Mouse (Mus musculus): ENCODE data around the gene Trim50.

Gene Trim50

GRCm38 (mm10) chr5:135352995-135353394 lies at the start of gene Trim50:
Gene Trim50 (plus strand): TSS chr5:135353295.
- DNase-seq (ENCODE audit: extremely low read depth, low read depth): no peak

DNA sequence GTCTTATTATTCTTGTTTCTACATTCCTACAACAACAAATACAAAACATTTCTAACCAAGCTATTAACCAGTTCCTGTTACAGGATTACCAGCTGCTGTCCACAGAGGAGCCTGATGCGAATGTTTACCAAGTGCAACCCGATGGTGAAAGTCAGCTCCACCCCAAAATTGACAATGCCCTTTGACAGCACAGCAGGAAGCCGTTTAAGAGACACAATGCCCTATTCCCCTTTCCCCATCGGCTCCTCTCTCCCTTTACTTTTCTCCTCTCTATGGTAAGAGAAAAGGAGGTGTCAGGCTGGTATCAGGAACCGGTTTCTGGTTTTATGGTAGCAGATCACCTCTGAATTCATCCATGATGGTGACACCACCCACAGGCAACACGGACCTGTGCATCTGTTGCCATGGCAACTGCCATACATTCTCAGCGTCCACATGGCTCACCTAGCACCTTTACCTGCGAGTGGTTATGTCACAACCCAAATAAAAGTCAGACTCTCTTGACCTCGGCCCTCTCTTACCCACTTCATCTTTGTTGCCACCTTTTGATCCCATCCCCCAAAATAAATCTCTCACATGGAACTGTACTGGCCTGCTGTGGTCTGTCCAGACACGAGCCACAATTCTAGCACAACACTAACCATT lies 46.7 kb upstream of the Trim50 start:
- DNase-seq (ENCODE audit: extremely low read depth, low read depth): no peak

- DNase-seq (ENCODE audit: extremely low read depth, low read depth): no peak
Measured at GRCm38 (mm10) chr5:135316177-135316576, 36.9 kb upstream of the Trim50 start.

DNA sequence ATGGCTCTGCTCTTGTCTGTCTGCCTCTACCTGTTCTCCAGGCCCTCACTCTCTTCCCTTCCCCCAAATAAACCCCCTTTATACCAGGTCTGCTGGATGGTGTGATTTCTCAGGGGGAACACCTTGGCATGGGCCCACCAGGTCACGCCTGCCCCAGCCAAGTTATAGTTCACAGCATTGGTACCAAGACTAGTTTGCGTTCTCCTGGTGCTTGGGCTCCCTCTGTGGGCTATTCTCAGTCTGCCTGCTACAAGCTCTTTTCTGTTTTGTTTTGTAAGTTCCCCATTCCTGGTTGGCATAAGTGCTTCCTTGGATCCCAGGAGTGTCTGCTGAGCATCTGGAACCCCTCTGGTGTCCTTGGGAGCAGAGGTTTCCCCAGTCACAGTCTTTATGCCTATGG lies 33.2 kb upstream of the Trim50 start:
- no peak for DNase-seq (ENCODE audit: extremely low read depth, low read depth)

DNA sequence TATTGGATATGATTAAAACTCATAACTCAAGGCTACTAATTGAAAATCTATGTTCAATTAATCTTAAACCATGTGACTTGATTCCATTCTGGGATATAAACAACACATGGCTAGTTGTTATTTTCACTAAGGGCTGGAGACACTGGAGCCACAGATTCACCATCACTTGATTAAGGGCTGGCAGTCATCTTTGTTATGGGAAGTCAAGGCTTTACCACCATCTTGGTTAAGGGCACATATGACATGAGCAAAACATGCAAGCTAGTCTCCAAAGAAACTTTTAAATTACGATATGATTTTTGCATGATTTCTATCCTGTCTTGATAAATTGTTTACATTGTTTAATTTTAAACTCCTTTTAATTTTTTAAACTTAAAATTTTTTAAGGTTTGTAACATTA lies 30.9 kb upstream of the Trim50 start:
- DNase-seq (ENCODE audit: extremely low read depth, low read depth): no peak

- no peak for DNase-seq (ENCODE audit: extremely low read depth, low read depth)
Measured at GRCm38 (mm10) chr5:135326121-135326659, 26.9 kb upstream of the Trim50 start.

DNA sequence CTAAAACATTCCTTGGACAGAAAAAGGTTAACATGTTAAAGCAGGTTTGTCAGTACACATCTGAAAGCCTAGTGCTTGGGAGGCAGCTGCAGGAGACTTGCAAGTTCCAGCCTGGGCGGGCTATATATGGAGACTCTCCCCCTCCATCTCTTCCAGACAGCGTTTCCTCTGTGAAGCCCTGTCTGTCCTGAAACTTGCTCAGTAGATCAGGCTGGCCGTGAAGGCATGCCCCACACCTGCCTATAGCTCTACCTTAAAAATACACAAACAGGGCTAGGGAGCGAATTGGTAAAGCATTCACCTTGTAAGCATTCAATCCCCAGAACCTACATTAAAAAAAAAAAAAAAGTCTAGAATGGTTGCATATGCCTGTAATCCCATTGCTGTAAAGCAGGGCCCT lies 23.6 kb upstream of the Trim50 start:
- no peak for DNase-seq (ENCODE audit: extremely low read depth, low read depth)

- DNase-seq (ENCODE audit: extremely low read depth, low read depth): no peak
Measured at GRCm38 (mm10) chr5:135330201-135330600, 22.9 kb upstream of the Trim50 start.

GRCm38 (mm10) chr5:135331161-135331560 lies 21.9 kb upstream of the Trim50 start:
- DNase-seq (ENCODE audit: extremely low read depth, low read depth): no peak

- DNase-seq (ENCODE audit: extremely low read depth, low read depth): no peak
Measured at GRCm38 (mm10) chr5:135337575-135337974, 15.5 kb upstream of the Trim50 start.

DNA sequence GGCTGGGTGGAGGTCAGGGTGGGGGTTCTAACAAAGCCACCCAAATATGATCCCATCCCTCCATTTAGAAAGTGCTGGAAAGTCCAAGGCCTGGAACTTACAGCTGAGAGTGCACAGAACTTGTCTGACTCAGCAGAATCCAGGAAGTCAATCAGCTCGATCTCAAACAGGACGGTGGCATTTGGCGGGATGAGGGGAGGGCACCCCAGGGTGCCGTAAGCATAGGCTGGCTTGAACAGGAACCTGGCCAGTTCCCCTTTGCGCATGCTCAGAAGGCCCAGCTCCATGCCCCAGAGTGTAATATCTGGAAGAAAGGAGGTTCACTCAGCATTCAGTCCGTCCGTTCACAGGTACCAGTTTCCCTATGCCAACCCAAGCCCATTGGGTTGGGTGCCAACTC lies 7.1 kb upstream of the Trim50 start:
- peak; percentile 44 for DNase-seq (ENCODE audit: extremely low read depth, low read depth)

DNA sequence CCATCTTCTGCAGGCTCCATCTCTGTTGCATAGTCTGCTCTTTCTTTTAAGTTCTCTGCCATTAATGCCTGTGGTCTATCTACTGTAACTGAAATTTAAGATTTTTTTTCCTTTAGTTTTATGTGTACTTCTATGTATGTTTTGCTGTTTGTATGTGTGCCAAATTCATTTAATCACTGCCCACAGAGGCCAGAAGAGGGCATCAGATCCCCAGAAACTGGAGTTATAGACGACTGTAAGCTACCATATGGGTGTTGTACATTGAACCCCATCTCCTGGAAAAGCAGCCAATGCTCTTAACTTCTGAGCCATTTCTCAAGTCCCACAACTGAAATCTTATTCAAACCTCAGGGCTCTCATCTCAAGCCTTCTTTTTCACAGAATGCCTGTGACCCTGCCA lies 6.7 kb upstream of the Trim50 start:
- peak; percentile 19 for DNase-seq (ENCODE audit: extremely low read depth, low read depth)

GRCm38 (mm10) chr5:135347511-135348011 lies 5.5 kb upstream of the Trim50 start:
- DNase-seq (ENCODE audit: extremely low read depth, low read depth): no peak

- DNase-seq (ENCODE audit: extremely low read depth, low read depth): no peak
Measured at GRCm38 (mm10) chr5:135349862-135350261, 3.2 kb upstream of the Trim50 start, which contains the start of gene Fkbp6. Gene Fkbp6 (minus strand): TSS chr5:135350044.

DNA sequence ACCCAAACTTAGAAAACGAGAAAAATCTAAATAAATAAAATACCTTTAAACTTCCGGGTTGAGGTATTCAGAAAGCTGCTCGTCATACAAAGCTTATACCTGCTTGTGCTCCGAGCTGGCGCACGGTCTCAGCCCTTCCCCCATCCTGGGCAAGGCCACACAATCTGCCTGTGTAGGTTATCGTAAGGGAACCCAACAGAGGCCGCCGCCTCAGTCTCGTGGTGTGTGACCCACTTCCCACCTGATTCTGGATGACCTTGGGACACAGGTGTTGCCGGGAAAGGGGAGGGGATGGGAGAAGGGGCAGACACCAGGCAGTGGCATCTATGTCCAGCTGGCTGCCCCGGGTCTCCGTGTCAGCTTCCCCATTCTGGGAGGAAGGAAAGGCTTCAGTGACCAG lies 1.5 kb upstream of the Trim50 start:
- no peak for DNase-seq (ENCODE audit: extremely low read depth, low read depth)

GRCm38 (mm10) chr5:135353564-135353963 lies 469 bp downstream of the Trim50 start:
- DNase-seq (ENCODE audit: extremely low read depth, low read depth): no peak

DNA sequence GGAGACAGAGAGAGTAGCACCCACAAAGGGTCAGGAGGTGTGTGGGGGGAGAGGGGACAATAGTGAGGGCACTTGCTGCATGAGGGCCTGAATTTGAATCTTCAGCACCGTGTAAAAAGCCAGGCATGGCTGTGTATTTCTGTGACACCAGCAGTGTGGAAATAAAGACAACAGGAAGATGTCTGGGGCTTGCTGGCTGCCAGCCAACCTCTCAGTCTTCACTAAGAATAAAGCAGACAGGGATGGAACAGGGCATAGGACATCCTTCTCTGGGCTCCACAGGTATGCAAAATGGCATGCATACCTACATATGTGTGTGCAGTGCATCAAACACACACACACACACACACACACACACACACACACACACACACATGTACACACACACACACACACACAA lies 3.0 kb downstream of the Trim50 start:
- DNase-seq (ENCODE audit: extremely low read depth, low read depth): no peak

- no peak for DNase-seq (ENCODE audit: extremely low read depth, low read depth)
Measured at GRCm38 (mm10) chr5:135357556-135357955, 4.5 kb downstream of the Trim50 start.

DNA sequence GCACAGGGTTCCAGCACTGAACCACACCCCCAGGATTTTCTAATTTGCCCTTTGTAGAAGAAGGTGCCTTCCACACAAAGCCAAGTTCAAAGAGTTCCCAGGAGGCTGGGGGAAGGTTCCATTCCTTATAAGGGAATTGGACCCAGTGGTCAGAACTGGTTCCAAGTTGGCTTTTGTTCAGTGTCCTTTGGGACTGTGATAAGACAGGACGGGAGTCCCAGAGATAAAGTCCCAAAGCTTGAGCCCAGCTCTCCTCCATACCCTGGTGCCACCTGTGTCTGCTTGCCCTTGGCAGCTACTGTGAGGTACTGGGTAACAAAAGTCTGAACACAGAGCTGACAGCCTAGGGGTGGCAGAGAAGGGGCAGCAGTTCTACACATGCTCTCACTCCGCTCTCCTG lies 6.7 kb downstream of the Trim50 start:
- no peak for DNase-seq (ENCODE audit: extremely low read depth, low read depth)

GRCm38 (mm10) chr5:135362572-135362971 lies 9.5 kb downstream of the Trim50 start:
- no peak for DNase-seq (ENCODE audit: extremely low read depth, low read depth)

DNA sequence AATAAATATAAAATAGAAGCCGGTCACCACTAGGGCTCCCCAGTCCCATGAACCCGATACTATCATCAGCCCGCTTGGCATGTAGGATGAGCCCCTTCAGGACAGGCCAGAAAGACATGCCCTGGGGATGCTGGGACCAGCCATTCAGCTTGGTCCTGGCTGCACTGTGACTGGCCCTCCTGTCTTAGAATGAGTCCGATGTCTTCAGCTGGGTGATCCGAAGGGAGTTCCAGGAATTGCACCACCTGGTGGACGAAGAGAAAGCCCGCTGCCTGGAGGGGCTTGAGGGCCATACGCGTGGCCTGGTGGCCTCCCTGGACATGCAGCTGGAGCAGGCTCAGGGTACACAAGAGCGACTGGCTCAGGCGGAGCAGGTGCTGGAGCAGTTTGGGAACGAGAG lies 10.4 kb downstream of the Trim50 start:
- no peak for DNase-seq (ENCODE audit: extremely low read depth, low read depth)

- DNase-seq (ENCODE audit: extremely low read depth, low read depth): peak; percentile 33
Measured at GRCm38 (mm10) chr5:135367841-135368240, 14.7 kb downstream of the Trim50 start.

DNA sequence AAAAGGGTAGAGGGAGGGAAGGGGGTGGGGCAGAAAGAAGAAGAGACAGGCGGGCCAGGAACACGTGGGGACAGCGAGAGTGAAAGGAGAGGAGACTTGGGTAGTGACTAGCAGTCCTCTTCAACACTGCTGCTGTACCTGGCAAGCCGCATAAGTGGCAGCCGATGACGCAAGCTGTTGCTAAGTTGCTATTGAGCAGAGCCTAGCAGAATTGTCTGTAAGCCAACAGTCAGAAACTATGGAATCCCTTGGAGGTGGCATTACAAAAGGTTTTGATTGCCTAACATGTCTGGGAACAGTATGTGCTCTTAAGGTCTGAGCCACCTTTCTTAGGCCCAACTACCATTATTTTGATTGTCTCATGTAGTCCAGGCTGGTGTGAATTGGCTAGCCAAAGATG lies 15.2 kb downstream of the Trim50 start:
- no peak for DNase-seq (ENCODE audit: extremely low read depth, low read depth)

All from MEL-GATA-1-ER (cell line).